Mouse (Mus musculus) kidney, adult 2 months (tissue): ENCODE measurements around the gene Pigt. TPM values are rescaled to one million over a fixed set of nuclear protein-coding genes. Genes with fewer than 3 reads are reported as not detected.
A peak's percentile ranks its signal among the peaks of the same experiment; 100 is the strongest.

Experiments
- DNase-seq: peaks from one replicate; pipeline ENCODE4 v3.0.0; 2021
- H3K27ac ChIP-seq: fragments of 200-500 bp; 2 replicates; pipeline ENCODE4 v1.5.1; 2012; ENCODE audit warnings: low read depth, low read length, control low read depth, inconsistent platforms; ENCODE audit not compliant: insufficient read depth
- H3K27me3 ChIP-seq: fragments of 200-500 bp; replicated peaks from 2 replicates; pipeline ENCODE4 v1.6.1; 2012; ENCODE audit warnings: mild to moderate bottlenecking, moderate library complexity, low read length, inconsistent platforms; ENCODE audit not compliant: control insufficient read depth, insufficient read depth
- H3K36me3 ChIP-seq: fragments of 200-500 bp; 2 replicates; pipeline ENCODE4 v1.6.1; 2012; ENCODE audit warnings: mild to moderate bottlenecking, moderate library complexity, low read length, inconsistent platforms; ENCODE audit not compliant: control insufficient read depth, insufficient read depth
- H3K4me1 ChIP-seq: fragments of 200-500 bp; 2 replicates; pipeline ENCODE4 v1.6.1; 2011; ENCODE audit warnings: low read length; ENCODE audit not compliant: control insufficient read depth, insufficient read depth
- H3K4me3 ChIP-seq: fragments of 200-500 bp; 2 replicates; pipeline ENCODE4 v1.5.1; 2011; ENCODE audit warnings: mild to moderate bottlenecking, low read depth, low read length, control low read depth; ENCODE audit not compliant: insufficient read depth
- CTCF ChIP-seq: fragments of 200-500 bp; conservative IDR thresholded peaks from 2 replicates; pipeline ENCODE4 v1.5.1; 2011; ENCODE audit warnings: low read depth, mild to moderate bottlenecking, control low read depth, low read length, moderate library complexity, mixed read lengths; ENCODE audit not compliant: insufficient read depth, insufficient read length
- POLR2A ChIP-seq: fragments of 200-500 bp; IDR thresholded peaks from one replicate; pipeline ENCODE4 v1.6.1; 2011; ENCODE audit warnings: low read depth, low read length, control low read depth
- WGBS: fragments of 180-500 bp; shearing (Covaris S2); methylation state at CpG from one replicate; pipeline ENCODE4 v1.1.7; 2018; 5-methylcytosine and 5-hydroxymethylcytosine counted together
- polyA plus RNA-seq: library from polyadenylated mRNA; depleted of rRNA; stranded (reverse); fragments of >200 nt; gene quantifications from 2 replicates; pipeline ENCODE4 v1.2.3, GENCODE M21; 2012

The Pigt gene
- polyA plus RNA-seq, 1 experiment: 101 TPM

- Histone ChIP-seq H3K27ac (peak overlapping the region; percentile 99), H3K4me1 (peaks cover 46% of the 10 kb centered on the region)
- WGBS: 34% methylated on average over 7 of the region's 7 CpGs
These were observed 43.3 kb upstream of the Pigt start for GRCm38 (mm10) chr2:164453887-164454500.

GRCm38 (mm10) chr2:164454846-164455245, 42.5 kb upstream of the Pigt start:
- H3K36me3 ChIP-seq: no peaks in the 10 kb centered on the region
- no peak for TF ChIP-seq POLR2A
- TF ChIP-seq CTCF: no peak
- peak overlapping the region; percentile 99 for H3K27ac ChIP-seq
- peaks cover 46% of the 10 kb centered on the region for H3K4me1 ChIP-seq
- no peaks in the 10 kb centered on the region for H3K27me3 ChIP-seq
- DNase-seq: peak; percentile 98
- 19% methylated on average over 10 of the region's 10 CpGs for WGBS
- 0 out of 2 replicates have a peak overlapping the region, but pooled peaks have one; percentile 14 for H3K4me3 ChIP-seq

More at GRCm38 (mm10) chr2:164453887-164454500, 43.3 kb upstream of the Pigt start:
- Histone ChIP-seq H3K36me3 (no peaks in the 10 kb centered on the region), H3K4me3 (no peak overlapping the region), H3K27me3 (no peaks in the 10 kb centered on the region)
- TF ChIP-seq POLR2A: no peak
- DNase-seq: peak; percentile 76

- peak; percentile 65 for DNase-seq
- Histone ChIP-seq H3K27me3 (no peaks in the 10 kb centered on the region), H3K36me3 (no peaks in the 10 kb centered on the region), H3K27ac (peak overlapping the region; percentile 99), H3K4me3 (no peak overlapping the region), H3K4me1 (peaks cover 46% of the 10 kb centered on the region)
- no peak for TF ChIP-seq POLR2A
- no peak for TF ChIP-seq CTCF
- WGBS: 30% methylated on average over 6 of the region's 6 CpGs
These were observed 41.7 kb upstream of the Pigt start for GRCm38 (mm10) chr2:164455421-164456190.

DNA sequence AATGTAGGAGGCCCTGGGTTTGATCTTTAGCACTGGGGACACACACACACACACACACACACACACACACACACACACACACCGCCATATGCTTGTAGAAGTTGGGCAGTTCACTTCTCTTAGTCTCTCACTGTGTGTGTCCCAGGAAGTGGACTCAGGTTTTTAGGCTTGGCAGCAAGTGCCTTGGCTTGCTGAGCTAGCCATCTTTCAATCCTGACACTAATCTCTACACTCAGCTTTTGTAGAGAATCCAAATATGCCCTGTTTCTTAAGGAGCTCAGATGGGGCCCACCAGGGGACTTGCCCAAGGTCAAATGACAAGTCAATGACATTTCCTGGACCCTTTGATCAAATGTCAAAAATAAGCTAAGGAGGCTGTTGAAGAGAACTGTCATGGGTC, 40.9 kb upstream of the Pigt start:
- TF ChIP-seq CTCF: no peak
- no peak for TF ChIP-seq POLR2A
- Histone ChIP-seq H3K4me1 (peaks cover 46% of the 10 kb centered on the region), H3K27me3 (no peaks in the 10 kb centered on the region), H3K36me3 (no peaks in the 10 kb centered on the region), H3K4me3 (no peak overlapping the region), H3K27ac (peak overlapping the region; percentile 99)
- peak; percentile 37 for DNase-seq
- 75% methylated on average over 1 of the region's 1 CpGs for WGBS

GRCm38 (mm10) chr2:164456864-164457300, 40.4 kb upstream of the Pigt start, which contains the start of gene Sys1:
Sys1 (plus strand) TSS chr2:164456964.
- peaks cover 49% of the 10 kb centered on the region for H3K4me1 ChIP-seq
- 5% methylated on average over 7 of the region's 7 CpGs for WGBS
- peak within 1 kb of the TSS; percentile 99 for H3K27ac ChIP-seq
- peak; percentile 72 for DNase-seq
- TF ChIP-seq CTCF (0 out of 2 replicates have a peak, but pooled peaks have one; percentile 20), POLR2A (no peak)
- peak within 1 kb of the TSS; percentile 31; the same call in 1 of the 2 replicates for H3K4me3 ChIP-seq
- H3K36me3 ChIP-seq: no peaks in the 10 kb centered on the region
- no peaks in the 10 kb centered on the region for H3K27me3 ChIP-seq

- WGBS: 26% methylated on average over 7 of the region's 7 CpGs
- H3K4me1 ChIP-seq: peaks cover 49% of the 10 kb centered on the region
- TF ChIP-seq POLR2A (no peak), CTCF (no peak)
- DNase-seq: peak; percentile 93
- peak overlapping the region; percentile 31; the same call in 1 of the 2 replicates for H3K4me3 ChIP-seq
- H3K27ac ChIP-seq: peak overlapping the region; percentile 99
- H3K36me3 ChIP-seq: no peaks in the 10 kb centered on the region
- H3K27me3 ChIP-seq: no peaks in the 10 kb centered on the region
These were observed 39.4 kb upstream of the Pigt start for GRCm38 (mm10) chr2:164457942-164458341.

- H3K27me3 ChIP-seq: no peaks in the 10 kb centered on the region
- peak; percentile 82 for DNase-seq
- no peak for TF ChIP-seq POLR2A
- TF ChIP-seq CTCF: no peak
- H3K27ac ChIP-seq: peak overlapping the region; percentile 84
- no peak overlapping the region for H3K4me3 ChIP-seq
- H3K36me3 ChIP-seq: no peaks in the 10 kb centered on the region
- peaks cover 43% of the 10 kb centered on the region for H3K4me1 ChIP-seq
- WGBS: 57% methylated on average over 8 of the region's 8 CpGs
These were observed 38.8 kb upstream of the Pigt start for GRCm38 (mm10) chr2:164458535-164458934.
